Mouse (Mus musculus) WW6 (cell line): ENCODE measurements around the gene Coq10b.
"Not testable (repeated sequence)": the region's sequence is repeated elsewhere in the genome, so short reads cannot be mapped to it uniquely, and the experiment has no call there.

Source experiments
- DNase-seq: peaks from one replicate; pipeline ENCODE4 v3.0.0-alpha.2; 2013; ENCODE audit warnings: low read depth, low spot score

Coq10b gene

DNA sequence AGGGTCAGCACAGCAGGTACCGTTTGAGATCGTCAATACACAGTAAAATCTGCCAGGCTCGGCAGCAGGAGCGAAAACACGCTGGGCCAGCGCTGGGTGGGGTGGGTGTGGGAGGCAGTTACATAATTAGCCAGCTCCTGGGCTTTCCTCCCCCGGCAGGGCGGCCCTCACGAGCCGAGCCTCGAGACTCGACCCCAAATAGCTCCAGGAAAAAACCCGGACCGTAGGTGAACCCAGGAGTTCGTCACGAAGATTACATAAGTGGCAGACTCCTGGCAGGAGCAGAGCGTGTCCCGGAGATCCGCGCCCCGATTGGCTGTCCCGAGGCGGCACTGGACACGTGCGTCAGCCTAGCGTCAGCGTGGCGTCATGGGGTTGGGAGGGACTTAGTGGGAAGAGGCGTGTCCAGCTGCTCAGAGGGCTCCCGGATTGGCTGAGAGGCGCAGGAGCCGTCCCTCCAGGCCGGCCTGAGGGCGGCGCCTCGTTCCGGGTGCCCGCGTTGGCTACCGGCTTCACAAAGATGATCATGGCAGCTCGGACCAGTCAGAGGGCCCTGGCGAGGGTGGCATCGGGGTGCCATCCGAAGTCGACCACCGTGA lies at the start of gene Coq10b:
TSS of gene Coq10b (plus strand) at position 416 of the 599 bp plus-strand sequence.
- DNase-seq = peak; percentile 96

DNA sequence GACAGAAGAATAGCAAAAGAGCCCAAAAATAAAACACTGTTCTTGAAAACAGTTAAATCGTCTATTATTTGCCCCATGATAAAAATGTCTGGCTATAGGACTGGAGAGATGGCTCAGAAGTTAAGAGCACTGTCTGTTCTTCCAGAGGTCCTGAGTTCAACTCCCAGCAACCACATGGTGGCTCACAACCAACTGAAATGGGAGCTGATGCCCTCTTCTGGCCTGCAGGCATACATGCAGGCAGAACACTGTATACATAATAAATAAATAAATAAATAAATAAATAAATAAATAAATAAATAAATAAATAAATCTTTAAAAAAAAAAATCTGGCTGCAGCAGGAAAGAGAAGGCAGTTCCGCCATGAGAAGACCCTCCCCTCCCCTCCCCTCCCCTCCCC lies 44.3 kb upstream of the Coq10b start:
- not testable (repeated sequence) for DNase-seq

DNA sequence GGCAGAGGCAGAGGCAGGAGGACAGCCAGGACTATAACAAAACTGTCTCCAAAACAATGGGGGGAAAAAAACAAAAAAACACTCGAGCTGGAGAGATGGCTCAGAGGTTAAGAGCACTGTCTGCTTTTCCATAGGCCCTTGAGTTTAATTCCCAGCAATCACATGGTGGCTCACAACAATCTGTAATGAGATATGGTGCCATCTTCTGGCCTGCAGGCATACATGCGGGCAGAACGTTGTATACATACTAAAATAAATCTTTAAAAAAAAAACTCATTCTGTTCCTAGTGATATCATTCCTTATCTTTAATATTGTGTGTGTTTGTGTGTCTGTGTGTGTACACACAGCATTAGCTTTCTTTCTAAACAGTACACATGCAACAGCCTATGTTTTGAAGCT lies 40.1 kb upstream of the Coq10b start:
- DNase-seq = no peak

DNA sequence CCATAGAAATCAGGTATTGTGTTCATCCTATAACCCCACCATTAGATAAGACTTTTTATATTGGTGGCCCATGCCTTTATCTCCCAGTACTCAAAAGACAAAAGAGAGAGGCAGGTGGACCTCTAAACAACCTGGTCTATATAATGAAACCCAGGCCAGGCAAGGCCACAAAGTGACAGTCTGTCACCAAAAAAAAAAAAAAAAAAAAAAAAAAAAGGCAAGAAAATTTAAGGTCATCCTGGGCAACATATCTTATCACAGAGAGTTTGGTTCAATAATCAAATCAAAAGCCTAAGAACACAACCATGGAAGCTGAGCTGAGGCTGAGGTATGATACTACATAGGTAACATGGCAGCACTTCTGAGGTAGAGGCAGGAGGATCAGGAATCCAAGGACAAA lies 30.7 kb upstream of the Coq10b start:
- DNase-seq = no peak

DNA sequence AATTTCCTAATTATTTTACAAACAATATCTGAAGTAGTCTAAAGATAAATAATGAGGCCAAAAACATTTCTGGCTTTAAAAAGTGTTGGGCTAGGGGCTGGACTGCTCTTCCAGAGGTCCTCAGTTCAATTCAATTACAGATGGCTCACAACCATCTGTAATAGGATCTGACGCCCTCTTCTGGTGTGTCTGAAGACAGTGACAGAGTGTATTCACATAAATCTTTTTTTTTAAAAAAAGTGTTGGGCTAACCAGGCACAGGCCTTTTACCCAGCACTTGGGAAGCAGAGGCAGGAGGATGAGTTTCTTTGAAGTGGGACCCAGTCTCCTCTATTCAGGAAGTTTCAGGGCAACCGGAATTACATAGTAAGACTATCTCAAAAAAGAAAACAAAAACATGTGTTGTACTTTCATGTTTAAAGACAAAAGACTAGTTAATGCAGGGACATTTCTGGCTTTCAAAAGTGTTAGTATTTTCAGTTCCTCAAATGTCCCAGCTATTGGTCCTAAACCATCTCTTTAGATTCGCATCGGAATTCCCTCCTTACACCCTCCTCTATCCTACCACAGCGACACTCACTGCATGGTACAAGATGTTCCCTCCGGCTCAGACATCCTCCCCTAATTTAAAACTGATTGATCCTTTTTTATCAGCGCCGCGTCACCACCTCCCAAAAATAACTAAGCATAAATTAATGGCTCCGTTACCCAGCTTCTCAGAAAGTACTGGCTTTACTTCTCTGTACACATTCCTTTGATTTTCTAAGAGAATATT lies 26.7 kb upstream of the Coq10b start:
- no peak for DNase-seq

DNA sequence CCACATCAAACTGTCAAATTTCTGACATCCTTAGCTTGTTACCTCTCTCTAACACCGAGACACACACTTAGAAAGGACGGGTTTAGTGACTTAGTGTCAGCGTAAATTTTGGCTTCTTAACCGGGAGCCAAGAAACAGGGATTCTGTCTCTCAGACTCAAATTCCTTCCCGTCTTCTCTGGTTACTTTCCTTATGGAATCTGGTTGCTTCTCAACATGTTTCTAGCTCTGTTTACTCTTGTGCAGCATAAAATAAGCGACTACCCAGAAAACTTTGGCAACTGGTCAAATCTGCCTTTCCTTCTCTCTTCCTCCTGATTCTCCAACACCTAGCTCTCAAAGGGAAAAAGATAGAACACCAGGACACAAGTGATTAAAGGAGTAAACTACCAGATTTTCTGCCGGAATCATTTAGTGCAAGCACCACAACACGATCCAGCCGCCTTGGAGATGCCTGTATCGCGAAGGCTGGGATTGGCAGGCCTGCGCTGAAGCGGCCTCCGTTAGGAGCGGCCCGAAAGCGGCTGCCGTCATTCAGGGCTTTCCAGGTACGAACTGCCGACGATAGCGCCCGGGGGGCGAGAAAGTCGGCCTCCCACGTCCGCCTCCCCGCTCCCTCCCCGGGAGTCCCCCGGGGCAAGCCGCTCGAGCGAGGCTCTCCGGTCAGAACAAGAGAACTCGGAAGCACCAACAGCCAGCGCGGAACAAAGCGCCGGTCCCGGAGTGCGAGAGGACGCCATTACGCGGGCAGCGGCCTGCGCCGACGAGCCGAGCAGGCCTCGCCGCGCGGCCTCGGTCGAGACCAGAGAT lies 25.9 kb upstream of the Coq10b start:
- DNase-seq = no peak

DNA sequence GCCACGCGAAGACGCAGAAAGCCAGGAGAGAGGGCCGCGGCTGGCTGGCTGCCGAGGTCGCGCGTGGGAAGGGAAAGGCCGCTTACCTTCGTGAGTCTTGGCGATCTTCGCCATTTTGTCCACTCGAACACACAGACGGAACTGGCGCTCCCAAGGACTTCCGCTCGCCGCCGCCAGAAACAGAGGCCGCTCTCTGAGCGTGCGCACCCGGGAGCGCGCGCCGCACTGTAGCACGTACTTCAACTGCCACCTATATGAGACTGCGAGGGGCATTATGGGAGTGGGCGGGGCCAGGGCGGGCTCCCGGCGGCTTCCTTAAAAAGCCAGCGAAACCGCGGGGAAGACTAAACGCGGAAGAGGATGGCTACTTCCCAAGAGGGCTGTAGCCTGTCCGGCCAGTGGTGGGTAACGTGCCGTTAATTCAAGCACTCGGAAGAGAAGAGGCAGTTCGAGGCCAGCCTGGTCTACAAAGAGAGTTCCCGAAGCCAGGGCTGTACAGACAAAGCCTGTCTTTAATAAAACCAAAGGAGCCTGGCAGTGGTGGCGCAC lies 25.2 kb upstream of the Coq10b start, which contains the start of gene Sf3b1:
TSS of gene Sf3b1 (minus strand) at position 229 of the 549 bp plus-strand sequence.
- peak; percentile 95 for DNase-seq

DNA sequence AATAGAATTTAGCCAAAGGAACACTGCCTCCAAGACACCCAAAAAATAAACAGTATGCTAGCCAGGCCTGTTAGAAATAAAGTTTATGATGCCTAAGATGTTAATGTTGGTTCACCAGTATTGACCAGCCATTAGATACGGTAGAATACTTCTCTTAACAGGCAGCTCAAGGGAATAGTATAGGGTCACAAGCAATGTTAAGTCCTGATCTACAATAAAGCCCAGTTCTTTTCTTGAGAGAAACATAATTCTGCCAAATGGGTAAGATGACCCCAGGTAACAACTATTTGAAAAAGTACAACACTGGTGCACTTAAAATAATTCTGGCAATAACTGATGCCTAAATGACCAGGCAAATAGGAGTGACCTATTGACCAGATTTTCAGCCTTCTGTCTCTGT lies 24.6 kb upstream of the Coq10b start:
- DNase-seq = no peak

DNA sequence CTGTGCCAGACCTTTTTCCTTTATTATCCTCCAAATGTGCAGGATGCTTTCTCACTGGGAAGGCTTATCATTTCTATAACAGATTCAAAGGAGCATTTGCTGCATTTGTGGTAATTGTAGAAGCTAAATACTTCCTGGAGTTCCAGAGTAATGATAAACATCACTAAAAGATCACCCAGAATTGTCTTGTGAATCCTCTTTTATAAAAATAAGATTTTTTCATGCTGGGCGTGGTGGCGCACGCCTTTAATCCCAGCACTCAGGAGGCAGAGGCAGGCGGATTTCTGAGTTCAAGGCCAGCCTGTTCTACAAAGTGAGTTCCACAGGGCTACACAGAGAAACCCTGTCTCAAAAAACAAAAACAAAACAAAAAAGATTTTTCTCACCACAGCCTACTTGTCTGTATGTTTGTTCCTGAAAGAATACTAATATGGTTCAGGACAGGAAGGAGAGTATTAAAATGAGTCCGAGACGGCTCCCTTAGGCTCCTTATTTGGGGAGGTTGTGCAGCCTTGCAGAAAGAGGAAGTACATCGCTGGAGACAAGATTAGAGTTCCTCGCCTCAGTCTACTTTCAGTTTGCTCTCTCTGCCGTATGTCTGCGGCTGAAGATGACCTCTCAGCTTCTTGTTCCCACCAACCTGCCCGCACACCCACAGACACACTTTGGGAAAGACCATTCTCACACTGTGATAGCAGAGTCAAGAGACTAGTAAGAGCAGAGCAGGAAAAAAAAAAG lies 23.9 kb upstream of the Coq10b start:
- no peak for DNase-seq

DNA sequence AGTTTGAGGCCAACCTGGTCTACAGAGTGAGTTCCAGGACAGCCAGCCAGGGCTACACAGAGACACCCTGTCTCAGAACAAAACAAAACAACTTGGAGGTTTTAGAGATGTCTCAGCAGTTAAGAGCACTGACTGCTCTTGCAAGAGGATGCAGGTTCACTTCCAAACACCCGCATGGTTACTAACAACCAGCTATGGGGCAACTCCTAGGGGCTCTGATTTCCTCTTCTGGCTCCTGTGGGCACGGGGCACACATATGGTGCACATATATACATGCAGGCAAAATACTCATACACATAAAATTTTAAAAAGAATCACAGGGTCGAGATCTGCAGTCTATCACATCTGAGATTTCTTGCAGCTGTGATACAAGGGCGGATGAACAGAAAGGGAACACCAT lies 23.1 kb upstream of the Coq10b start:
- DNase-seq = no peak

DNA sequence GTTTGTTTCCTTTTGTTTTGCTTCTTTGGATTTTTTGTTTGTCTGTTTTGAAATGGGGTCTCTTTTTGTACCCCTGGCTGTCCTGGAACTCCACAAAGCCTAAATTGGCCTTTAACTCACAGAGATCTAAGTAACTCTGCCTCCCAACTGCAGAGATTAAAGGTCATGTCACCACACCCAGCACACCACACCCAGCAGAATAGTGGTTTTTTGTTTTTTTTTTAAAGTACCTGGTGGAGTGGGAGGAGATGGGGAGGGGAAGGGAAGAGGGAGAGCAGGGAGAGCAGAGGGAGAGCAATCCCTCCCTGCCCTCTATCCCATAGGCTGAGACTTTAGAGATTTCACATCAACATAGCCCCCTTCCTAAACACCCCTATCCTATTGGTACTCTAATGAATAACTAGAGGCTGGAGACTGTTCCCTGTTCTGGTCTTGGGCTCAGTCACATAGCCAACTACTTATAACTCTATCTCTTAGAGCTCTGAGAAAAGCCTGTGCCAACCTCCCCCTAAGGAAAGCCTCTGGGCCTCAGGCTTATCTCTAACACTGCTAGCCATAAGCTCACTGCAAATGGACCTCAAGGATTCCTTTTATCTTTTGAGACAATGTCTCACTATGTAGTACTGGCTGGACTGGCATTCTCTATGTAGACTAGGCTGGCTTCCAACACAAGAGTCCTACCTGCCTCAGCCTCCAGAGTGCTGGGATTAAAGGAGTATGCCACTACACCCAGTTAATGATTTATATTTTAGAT lies 21.4 kb upstream of the Coq10b start:
- DNase-seq = no peak

DNA sequence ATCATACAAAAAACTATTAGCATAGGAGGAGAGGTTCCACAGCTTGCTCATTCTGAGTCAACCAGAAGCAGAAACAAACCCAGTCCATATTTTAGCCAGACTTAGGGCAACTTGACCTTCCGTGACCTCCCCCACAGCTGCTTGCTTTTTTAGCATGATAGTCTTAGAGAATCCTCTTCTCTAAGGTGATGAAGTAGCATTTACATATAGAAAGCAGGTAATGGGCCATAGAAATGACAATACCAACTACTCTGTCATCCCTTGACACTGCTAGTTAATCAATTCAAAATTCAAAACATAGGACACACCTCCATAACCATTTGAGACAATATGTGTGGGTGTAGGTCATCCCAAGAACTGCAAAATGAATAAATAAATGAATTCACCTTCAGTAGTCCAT lies 12.6 kb upstream of the Coq10b start:
- DNase-seq = no peak

DNA sequence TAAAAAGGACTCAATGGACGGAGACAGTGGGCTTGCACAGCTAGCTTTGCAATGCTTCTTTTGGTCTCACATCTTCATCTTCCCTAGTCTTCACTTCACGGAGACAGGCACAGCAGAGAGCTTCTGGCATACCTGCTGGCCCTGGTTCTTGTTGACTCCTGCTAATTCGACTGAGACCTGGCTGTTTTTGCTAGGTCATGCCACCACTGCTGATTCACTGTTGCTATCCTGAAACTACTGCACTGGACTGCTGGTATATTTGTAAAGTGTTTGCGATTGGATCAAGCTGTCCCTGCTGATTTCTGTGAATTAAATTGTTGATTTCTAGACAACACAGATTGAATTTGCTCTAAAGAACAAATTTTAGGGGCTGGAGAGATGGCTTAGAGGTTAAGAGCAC lies 10.9 kb upstream of the Coq10b start:
- DNase-seq = no peak

DNA sequence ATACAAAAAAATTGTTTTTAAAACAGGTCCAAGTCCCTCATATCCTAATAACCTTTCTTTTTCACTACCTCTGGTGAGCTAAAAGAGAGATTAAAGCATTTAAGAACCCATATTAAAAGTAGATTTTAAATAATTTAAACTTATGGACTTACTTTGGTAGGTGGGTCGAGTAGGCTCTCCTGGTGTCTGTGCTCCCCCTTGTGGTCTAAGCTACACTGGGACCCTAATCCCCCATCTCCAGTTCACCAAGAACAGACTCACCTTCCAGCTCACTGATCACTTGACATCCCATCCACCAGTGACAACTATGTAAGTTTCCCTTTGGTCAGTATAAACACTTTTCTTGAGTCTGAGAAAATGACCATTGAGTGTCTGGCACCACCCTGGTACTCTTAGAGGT lies 10.3 kb upstream of the Coq10b start:
- DNase-seq = no peak

DNA sequence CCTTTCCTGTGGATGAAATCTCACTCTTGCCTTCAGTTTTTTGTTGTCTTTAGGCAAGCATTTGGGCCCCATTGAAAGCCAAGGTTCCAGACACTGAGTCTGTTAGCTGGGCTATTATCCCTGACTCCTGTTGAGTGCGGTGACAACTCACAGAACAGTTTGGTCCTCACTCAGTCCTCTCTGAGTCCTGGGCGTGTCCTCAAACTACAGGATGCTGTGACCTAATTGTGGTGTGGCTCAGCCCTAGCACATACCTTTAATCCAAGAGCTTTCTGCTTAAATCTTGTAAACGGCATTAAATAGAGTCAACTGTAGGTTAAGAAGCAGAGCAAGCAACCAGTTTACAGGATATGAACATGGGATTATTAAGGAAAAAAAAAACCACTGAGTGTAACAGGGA lies 9.4 kb upstream of the Coq10b start:
- DNase-seq = no peak

DNA sequence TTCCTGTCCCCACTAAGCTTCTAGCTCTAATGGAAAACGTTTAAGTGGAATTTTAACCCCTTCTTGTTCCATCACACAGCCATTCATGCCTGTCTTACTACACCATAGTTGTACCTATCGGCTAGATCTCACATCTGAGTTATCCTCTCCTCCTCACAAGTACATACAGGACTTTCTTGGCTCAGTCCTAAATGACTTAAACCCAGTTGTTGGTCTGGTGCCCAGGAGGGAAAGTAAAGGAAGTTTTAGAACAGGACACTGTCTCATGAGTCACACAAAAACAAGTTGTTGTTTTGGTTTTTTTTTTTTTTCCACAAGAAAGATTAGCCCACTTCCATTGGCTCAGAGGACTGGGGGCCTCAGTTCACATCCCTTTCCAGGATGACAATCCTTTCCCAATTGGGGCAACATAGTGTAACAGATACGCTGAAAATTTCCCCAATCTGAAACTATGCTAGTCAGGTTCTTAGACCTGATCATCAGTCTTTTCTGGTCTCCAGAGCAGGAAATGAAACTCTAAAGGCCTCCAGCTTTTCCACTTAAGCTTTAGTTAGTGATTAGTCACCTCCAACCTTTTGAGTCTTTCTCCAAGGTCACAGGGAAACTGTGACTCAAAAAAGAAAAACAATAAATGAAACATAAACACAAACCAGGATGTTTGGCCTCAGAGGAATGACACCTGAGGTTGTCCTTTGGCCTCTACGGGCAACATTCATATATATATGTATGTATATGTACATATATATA lies 3.6 kb upstream of the Coq10b start:
- DNase-seq = no peak

DNA sequence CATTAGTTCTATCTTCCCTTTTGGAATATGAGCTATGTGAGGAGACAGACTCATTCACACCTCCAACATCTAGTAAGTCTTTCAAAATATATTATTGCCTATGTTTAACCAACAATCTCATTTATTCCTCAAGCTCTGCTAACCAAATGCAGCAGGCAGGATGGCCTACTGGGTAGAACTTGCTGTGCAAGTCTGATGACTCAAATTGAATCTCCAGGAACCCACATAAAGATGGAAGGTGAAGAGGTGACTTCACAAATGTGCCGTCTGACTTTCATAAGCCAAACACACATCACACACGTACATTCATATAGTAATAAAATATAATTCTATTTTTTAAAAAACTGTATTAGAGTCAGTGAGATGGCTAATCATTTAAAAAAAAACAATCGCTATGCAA lies 899 bp upstream of the Coq10b start:
- no peak for DNase-seq

DNA sequence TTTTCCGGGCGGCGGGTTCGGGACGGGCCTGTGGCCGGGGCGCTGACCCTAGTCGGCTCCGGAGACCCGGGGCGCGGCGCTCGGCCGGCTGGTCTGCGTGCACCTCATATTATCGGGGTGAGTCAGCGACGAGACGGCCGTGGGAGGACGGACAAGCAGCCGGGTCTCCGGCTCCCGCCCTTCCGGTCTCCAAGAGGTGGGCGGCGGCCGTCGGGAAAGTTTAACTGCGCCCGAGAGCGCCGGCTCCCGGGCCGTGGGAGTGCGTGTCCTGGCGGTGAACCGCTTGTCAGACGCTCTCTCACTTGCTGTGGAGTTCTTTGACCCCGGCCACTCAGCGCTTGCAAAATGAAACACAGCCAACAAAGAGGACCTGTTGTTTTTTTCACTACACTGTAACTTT lies 435 bp downstream of the Coq10b start:
- DNase-seq = no peak

DNA sequence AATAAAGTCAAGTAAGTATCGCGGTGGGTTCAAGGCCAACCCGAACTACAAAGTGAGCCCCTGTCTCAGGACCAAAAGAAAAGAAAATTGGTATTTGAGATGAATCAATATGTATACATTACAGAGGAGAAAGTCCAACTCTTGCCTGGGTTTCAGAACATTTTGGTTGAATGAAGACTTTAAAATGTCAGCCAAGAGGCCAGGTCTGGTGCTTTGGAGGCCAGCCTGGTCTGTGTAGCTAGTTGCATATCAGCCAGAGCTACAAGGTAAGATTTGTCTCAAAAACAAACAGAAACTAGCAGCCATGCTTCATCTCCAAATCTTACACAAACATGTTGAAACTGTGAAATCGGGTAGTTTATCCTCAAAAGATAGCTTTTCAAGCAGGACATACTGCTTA lies 1.0 kb downstream of the Coq10b start:
- DNase-seq = no peak
